Mouse (Mus musculus): Measurements from ENCODE around the gene Jsrp1.

DNA sequence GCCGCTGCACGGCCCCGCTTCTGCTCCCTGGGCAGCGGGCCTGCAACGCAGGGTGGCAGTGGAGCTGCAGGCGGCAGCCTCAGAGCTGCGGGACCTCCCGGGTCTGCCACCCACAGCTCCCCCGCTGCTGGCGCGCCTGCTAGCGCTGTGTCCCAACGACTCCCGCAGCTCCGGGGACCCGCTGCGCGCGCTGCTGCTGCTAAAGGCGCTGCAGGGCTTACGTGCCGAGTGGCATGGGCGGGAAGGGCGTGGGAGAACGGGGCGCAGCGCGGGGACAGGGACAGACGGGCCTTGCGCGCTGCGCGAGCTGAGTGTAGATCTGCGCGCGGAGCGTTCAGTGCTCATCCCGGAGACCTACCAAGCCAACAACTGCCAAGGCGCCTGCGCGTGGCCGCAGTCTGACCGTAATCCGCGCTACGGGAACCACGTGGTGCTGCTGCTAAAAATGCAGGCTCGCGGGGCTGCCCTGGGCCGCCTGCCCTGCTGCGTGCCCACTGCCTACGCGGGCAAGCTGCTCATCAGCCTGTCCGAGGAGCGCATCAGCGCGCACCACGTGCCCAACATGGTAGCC is 6.2 kb downstream of the Jsrp1 start:
- TF ChIP-seq GATA1 (IDR thresholded peaks at IDR 0.05; ENCODE audit: low read length) = no peak
- no peak for TF ChIP-seq TAL1 (IDR thresholded peaks at IDR 0.05; ENCODE audit: low read length)
